Mouse (Mus musculus) bone marrow, adult 2 months (tissue): ENCODE data around the gene Ttc14.

Source experiments
- CTCF ChIP-seq: fragments of 200-500 bp; IDR thresholded peaks from 2 replicates; pipeline ENCODE4 v1.5.1; 2011; ENCODE audit warnings: low read length, control low read depth; ENCODE audit not compliant: control insufficient read depth, insufficient read depth
- POLR2A ChIP-seq: fragments of 200-500 bp; IDR thresholded peaks from 2 replicates; pipeline ENCODE4 v1.6.1; 2011; ENCODE audit warnings: low read depth, mild to moderate bottlenecking, control low read depth, low read length, borderline replicate concordance; ENCODE audit not compliant: control insufficient read depth

DNA sequence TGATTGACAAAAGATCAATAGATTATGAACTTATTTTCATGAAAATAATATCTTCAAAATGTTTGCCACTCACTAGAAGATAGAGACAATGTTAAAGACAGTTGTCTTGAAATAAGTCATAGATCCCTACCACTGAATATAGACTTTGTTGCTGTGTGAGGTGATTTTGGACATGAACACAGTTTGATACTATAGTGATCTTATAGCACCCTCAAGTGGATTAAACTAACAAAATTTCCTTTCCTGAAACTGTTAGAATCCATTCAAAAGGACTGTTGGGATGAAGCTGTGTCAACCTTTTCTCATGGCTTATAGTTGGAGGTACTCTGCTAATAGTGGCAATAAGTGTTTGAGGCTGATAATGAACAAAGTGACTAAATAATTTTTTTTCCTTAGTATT, 8.7 kb upstream of the Ttc14 start:
- TF ChIP-seq CTCF: no peak
- TF ChIP-seq POLR2A: no peak
